Mouse (Mus musculus): ENCODE data around the gene Epb41l3.

DNA sequence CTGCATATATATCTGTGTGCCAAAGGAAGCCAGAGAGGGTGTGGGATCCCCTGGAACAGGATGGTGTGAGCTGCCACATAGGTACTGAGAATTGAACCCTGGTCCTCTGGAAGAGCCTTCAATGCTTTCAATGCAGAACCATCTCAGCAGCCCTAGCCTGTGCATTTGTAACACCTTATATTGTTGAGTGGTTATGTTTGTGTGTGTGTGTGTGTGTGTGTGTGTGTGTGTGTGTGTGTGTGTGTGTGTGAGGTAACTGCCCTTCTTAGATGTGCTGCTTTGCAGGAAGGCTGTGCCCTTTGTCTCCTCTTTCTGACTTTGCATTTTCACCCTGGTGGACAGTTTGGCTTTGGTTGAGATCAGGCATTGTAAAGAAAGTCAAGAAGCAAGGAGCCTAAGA lies 87.2 kb downstream of the Epb41l3 start:
- TF ChIP-seq CTCF (IDR thresholded peaks at IDR 0.05; ENCODE audit: control insufficient read depth, insufficient read depth, insufficient read length) (no peak), MYOD1 (IDR thresholded peaks at IDR 0.05; ENCODE audit: control insufficient read depth, insufficient read length, low read depth) (no peak), MAX (IDR thresholded peaks at IDR 0.05) (no peak), FOSL1 (IDR thresholded peaks at IDR 0.05; ENCODE audit: insufficient read depth, low read length, poor library complexity, severe bottlenecking) (no peak), USF1 (IDR thresholded peaks at IDR 0.05; ENCODE audit: low read depth) (no peak), MYOG (IDR thresholded peaks at IDR 0.05; ENCODE audit: control insufficient read depth, extremely low read depth, insufficient read length) (no peak), CEBPB (IDR thresholded peaks at IDR 0.05; ENCODE audit: low read depth) (no peak)

Measured in C2C12 (cell line).